Mouse (Mus musculus) frontal cortex, adult (tissue): ENCODE results near the gene Btbd11.

Experiments
- ATAC-seq: cut with Nextera tagmentation; 2 replicates; pipeline ENCODE4 v1.9.2; 2017; ENCODE audit warnings: mild to moderate bottlenecking, moderate library complexity, mixed read lengths; ENCODE audit not compliant: low TSS enrichment

Gene Btbd11

DNA sequence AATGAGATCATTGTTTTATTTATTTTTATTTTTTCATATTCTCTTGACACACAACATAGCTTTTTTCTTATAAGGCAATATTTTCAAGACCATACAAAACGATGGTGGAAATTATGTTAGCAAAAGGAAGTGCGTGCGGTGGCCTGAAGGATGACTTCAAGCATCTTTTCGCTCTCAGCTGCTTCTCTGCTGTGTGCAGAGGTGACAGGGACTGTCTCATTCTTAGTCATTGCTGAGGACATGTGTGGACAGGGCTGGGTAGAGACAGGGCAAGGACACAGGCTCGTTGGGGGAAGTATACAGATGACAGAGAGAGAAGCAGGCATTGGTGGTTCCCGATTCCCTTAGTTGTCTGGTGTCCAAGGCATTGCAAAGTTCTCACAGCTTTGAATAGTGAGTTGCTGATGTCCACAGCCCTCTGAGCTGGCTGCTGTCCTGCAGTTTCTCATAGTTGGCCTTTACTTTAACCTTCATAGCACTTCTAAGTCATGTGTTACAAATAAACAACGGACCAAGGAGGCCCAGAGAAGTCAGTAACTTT lies 135.7 kb downstream of the Btbd11 start:
- ATAC-seq: no peak

DNA sequence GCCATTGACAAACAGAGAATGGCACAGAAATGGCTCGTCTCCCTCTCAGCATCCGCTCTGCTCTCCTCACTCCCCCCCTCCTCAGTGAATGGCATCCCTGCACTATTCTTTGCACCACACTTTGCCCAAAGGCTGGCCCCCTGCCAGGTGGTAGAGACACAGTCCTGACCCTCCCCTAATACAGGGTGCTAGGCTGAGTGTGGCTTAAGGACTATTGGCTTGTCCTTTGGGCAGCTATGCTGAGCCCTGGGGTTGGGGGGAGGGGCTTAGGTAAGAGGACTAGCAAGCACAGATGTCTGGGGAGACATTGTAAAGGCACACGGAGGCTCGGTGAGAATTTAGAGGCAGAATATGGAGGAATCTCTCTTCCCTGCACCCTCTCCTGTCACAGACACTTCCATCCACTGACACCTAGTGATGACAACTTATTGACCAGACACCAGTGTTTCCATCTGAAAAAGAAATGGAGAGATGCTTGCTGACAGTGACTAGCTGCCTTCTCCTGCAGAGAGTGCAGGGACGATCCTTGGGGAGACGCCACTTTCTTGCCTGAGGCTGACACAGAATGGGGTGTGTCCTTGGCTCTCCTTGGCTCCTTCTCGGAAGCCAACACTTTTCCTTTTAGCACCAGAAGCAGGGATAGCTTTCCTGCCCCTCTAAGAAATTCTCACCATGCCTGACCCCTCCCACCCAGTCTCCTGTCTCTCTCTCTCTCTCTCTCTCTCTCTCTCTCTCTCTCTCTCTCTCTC lies 138.8 kb downstream of the Btbd11 start:
- ATAC-seq: no peak

DNA sequence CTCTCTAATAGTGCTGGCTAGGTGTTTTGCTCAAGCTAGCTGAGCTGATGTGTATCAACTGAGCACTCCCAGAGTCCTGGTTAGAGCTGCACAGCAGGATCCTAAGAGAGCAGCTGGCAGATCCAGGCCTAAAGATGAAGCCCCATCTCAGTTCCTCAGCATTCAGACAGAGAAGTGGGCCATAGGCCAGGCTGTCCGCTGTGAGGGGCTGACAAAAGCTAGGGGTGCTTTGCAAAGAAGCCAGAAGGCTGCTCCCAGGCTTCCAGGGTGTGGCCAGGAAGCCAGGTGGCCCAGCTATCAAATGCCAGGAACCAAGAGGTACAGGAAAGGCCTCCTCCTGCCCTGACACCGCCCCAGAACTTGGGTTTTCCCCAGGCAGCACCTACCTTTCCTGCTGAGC lies 140.0 kb downstream of the Btbd11 start:
- ATAC-seq: no peak

GRCm38 (mm10) chr10:85527722-85528121 lies 141.1 kb downstream of the Btbd11 start:
- no peak for ATAC-seq

DNA sequence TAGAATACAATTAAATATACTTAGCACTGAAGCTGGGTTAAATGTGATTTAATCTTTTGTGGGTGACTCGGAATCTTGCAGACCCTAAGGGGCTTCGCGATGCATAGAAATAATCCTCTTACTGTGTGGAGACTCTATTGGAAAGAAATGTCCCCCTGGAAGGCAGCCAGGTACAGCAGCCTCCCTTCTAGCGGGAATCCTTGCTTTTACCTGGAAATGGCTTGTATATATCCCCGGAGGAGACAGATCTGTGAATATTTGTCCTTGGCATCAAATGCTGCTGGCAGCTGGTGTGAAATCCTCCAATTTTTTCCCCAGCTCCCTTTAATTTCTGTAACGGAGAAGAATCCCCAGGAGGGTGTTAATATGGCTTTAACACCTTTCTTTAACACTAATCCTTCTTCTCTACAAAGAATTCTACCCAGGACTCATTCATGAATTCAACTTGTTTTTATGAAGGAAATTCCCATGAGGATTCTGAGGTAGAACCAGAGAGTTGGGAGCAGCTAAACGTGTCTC lies 146.6 kb downstream of the Btbd11 start:
- no peak for ATAC-seq

GRCm38 (mm10) chr10:85538051-85538753 lies 151.6 kb downstream of the Btbd11 start:
- ATAC-seq: no peak

- no peak for ATAC-seq
These were observed 153.0 kb downstream of the Btbd11 start for GRCm38 (mm10) chr10:85539510-85540120.

GRCm38 (mm10) chr10:85540311-85541093 lies 153.9 kb downstream of the Btbd11 start:
- peak; percentile 84 for ATAC-seq

DNA sequence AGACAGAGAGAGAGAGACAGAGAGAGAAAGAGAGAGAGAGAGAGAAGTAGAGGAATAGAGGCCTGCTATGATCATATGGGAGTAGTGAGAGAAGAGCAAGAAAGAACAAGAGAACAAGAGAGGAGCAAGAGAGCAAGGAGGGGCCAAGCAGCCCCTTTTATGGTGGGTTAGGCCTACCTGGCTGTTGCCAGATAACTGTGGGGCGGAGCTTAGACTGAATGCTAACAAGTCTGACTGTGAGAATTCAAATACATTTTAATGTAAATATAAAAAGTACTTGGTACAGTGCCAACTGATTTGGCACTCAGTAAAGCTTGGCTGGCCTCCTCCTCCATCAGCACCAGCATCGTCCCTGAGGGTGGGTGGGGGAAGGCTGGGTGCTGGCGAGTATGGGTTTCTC lies 154.9 kb downstream of the Btbd11 start:
- ATAC-seq: no peak

- no peak for ATAC-seq
These were observed 155.4 kb downstream of the Btbd11 start for GRCm38 (mm10) chr10:85541892-85542630.

- ATAC-seq: no peak
These were observed 156.7 kb downstream of the Btbd11 start for GRCm38 (mm10) chr10:85543281-85543680.

GRCm38 (mm10) chr10:85544991-85545390 lies 158.4 kb downstream of the Btbd11 start:
- ATAC-seq: no peak

DNA sequence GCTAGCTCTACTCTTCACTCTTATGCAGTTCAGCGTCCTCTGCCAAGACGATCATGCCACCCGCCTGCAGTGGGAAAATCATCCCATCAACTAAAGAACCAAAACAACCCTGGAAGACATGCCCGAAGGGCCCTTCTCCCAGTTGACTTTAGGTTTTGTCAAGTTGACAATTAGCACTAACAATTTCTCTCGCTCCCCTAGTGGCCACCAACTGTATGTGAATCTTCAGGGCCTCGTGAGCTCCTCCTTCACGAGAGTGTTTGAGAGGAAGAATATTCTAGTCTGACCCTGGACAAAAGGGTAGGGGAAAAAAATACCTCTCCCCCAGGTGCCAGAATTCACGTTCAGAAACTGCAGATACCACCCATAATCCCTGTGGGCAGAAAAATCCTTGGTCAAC lies 168.6 kb downstream of the Btbd11 start:
- ATAC-seq: no peak

DNA sequence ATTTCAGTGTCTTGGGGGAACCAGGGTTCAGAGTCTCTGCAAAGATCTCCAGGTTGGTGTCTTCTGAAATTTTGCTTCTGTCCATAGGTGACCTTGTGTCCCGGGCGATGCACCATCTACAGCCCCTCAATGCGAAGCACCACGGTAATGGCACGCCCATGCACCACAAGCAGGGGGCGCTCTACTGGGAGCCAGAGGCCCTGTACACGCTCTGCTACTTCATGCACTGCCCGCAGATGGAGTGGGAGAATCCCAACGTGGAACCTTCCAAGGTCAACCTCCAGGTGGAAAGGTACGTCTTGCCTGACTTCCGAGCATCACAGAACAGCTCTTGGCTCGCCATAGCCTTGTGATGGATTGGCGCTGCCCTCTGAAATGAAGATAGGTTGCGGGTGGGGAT lies 174.8 kb downstream of the Btbd11 start:
- no peak for ATAC-seq

- ATAC-seq: no peak
These were observed 184.8 kb downstream of the Btbd11 start for GRCm38 (mm10) chr10:85571456-85571855.

GRCm38 (mm10) chr10:85572571-85572970 lies 186.0 kb downstream of the Btbd11 start:
- no peak for ATAC-seq

GRCm38 (mm10) chr10:85577891-85578420 lies 191.3 kb downstream of the Btbd11 start:
- ATAC-seq: no peak

GRCm38 (mm10) chr10:85578571-85579465 lies 192.2 kb downstream of the Btbd11 start:
- ATAC-seq: no peak

GRCm38 (mm10) chr10:85587758-85588157 lies 201.1 kb downstream of the Btbd11 start:
- no peak for ATAC-seq

- no peak for ATAC-seq
These were observed 203.4 kb downstream of the Btbd11 start for GRCm38 (mm10) chr10:85590043-85590442.
